Mouse (Mus musculus) embryonic facial prominence, embryonic 13.5 days (tissue): ENCODE results near the gene Kiss1. TPM values are rescaled to one million over a fixed set of nuclear protein-coding genes. Genes with fewer than 3 reads are reported as not detected.
"Not testable (repeated sequence)": the region's sequence is repeated elsewhere in the genome, so short reads cannot be mapped to it uniquely, and the experiment has no call there.

ENCODE experiments used
- ATAC-seq: fragments of 200-750 bp; cut with Nextera tagmentation; 2 replicates; pipeline ENCODE4 v1.8.0; 2017; ENCODE audit warnings: low read depth; ENCODE audit not compliant: insufficient number of reproducible peaks, insufficient read depth, low FRiP score, low TSS enrichment
- H3K27ac ChIP-seq: fragments of 300-500 bp; sonication (generic); 2 replicates; pipeline ENCODE4 v1.5.1; 2015; ENCODE audit warnings: moderate library complexity, mild to moderate bottlenecking, inconsistent platforms
- H3K27me3 ChIP-seq: fragments of 300-500 bp; sonication (generic); 2 replicates; pipeline ENCODE4 v1.6.1; 2015; ENCODE audit warnings: mild to moderate bottlenecking, inconsistent platforms
- H3K36me3 ChIP-seq: fragments of 300-500 bp; sonication (generic); 2 replicates; pipeline ENCODE4 v1.6.1; 2015; ENCODE audit warnings: mild to moderate bottlenecking, inconsistent platforms
- H3K4me1 ChIP-seq: fragments of 300-500 bp; sonication (generic); 2 replicates; pipeline ENCODE4 v1.6.1; 2015; ENCODE audit warnings: inconsistent platforms
- H3K4me2 ChIP-seq: fragments of 300-500 bp; sonication (generic); 2 replicates; pipeline ENCODE4 v1.6.1; 2015; ENCODE audit warnings: moderate library complexity, mild to moderate bottlenecking, inconsistent platforms
- H3K4me3 ChIP-seq: fragments of 300-500 bp; sonication (generic); 2 replicates; pipeline ENCODE4 v1.5.1; 2015; ENCODE audit warnings: mild to moderate bottlenecking, inconsistent platforms
- H3K9ac ChIP-seq: fragments of 300-500 bp; sonication (generic); 2 replicates; pipeline ENCODE4 v1.6.1; 2015; ENCODE audit warnings: mild to moderate bottlenecking, inconsistent platforms
- H3K9me3 ChIP-seq: fragments of 300-500 bp; sonication (generic); 2 replicates; pipeline ENCODE4 v1.6.1; 2016; ENCODE audit warnings: inconsistent platforms
- WGBS: fragments of 180-500 bp; shearing (Covaris S2); methylation state at CpG from one replicate; pipeline ENCODE4 v1.1.7; 2015; ENCODE audit warnings: mixed read lengths; 5-methylcytosine and 5-hydroxymethylcytosine counted together
- polyA plus RNA-seq: library from polyadenylated mRNA; unstranded; fragments of >200 nt; fragmentation: Nextera tagmentation; extraction: Ambion mirVana; gene quantifications from 2 replicates; pipeline ENCODE4 v1.2.1, GENCODE M21; 2015

Kiss1 gene
- polyA plus RNA-seq, 1 experiment from 2014 or later, result not detected

GRCm38 (mm10) chr1:133323333-133323732 is 1.7 kb downstream of the Kiss1 start:
- H3K9me3 ChIP-seq, result no peaks in the 10 kb centered on the region
- peaks cover 13% of the 10 kb centered on the region for H3K27me3 ChIP-seq
- no peak overlapping the region for H3K4me2 ChIP-seq
- WGBS, result 31% methylated on average over 5 of the region's 5 CpGs
- no peak for ATAC-seq
- H3K4me1 ChIP-seq, result peaks cover 11% of the 10 kb centered on the region; the same call in 1 of the 2 replicates
- no peak overlapping the region for H3K9ac ChIP-seq
- H3K4me3 ChIP-seq, result no peak overlapping the region
- H3K27ac ChIP-seq, result no peak overlapping the region
- no peaks in the 10 kb centered on the region for H3K36me3 ChIP-seq

- Histone ChIP-seq H3K4me3 (no peak overlapping the region), H3K27me3 (peaks cover 38% of the 10 kb centered on the region), H3K4me2 (no peak overlapping the region), H3K36me3 (no peaks in the 10 kb centered on the region), H3K4me1 (peaks cover 17% of the 10 kb centered on the region), H3K9ac (no peak overlapping the region), H3K9me3 (no peaks in the 10 kb centered on the region), H3K27ac (no peak overlapping the region)
- WGBS, result 83% methylated on average over 8 of the region's 8 CpGs
- ATAC-seq, result no peak
Observed at GRCm38 (mm10) chr1:133325951-133326350, 4.3 kb downstream of the Kiss1 start.

GRCm38 (mm10) chr1:133327094-133327493 is 5.4 kb downstream of the Kiss1 start:
- H3K27ac ChIP-seq, result no peak overlapping the region
- no peaks in the 10 kb centered on the region for H3K9me3 ChIP-seq
- ATAC-seq, result no peak
- H3K9ac ChIP-seq, result no peak overlapping the region
- no peaks in the 10 kb centered on the region for H3K36me3 ChIP-seq
- peaks cover 17% of the 10 kb centered on the region for H3K4me1 ChIP-seq
- H3K4me2 ChIP-seq, result no peak overlapping the region
- 62% methylated on average over 5 of the region's 5 CpGs for WGBS
- H3K27me3 ChIP-seq, result peaks cover 47% of the 10 kb centered on the region
- H3K4me3 ChIP-seq, result no peak overlapping the region

- Histone ChIP-seq H3K36me3 (no peaks in the 10 kb centered on the region), H3K4me2 (no peak overlapping the region), H3K4me3 (no peak overlapping the region), H3K27me3 (peaks cover 47% of the 10 kb centered on the region), H3K9ac (no peak overlapping the region), H3K27ac (no peak overlapping the region), H3K9me3 (no peaks in the 10 kb centered on the region), H3K4me1 (peaks cover 13% of the 10 kb centered on the region)
- WGBS, result 58% methylated on average over 6 of the region's 6 CpGs
- no peak for ATAC-seq
Observed at GRCm38 (mm10) chr1:133328299-133328795, 6.7 kb downstream of the Kiss1 start.

- Histone ChIP-seq H3K27me3 (peaks cover 47% of the 10 kb centered on the region), H3K27ac (no peak overlapping the region), H3K36me3 (no peaks in the 10 kb centered on the region), H3K9ac (peak overlapping the region; percentile 49; the same call in 1 of the 2 replicates), H3K4me3 (peak overlapping the region; percentile 36), H3K4me1 (peaks cover 6% of the 10 kb centered on the region), H3K9me3 (no peaks in the 10 kb centered on the region), H3K4me2 (peak overlapping the region; percentile 63)
- 6% methylated on average over 34 of the region's 34 CpGs for WGBS
- no peak for ATAC-seq
Observed at GRCm38 (mm10) chr1:133328896-133329637, 7.4 kb downstream of the Kiss1 start.

- Histone ChIP-seq H3K9ac (peak overlapping the region; percentile 49; the same call in 1 of the 2 replicates), H3K9me3 (no peaks in the 10 kb centered on the region), H3K4me1 (peaks cover 6% of the 10 kb centered on the region), H3K4me2 (peak overlapping the region; percentile 63), H3K27me3 (peaks cover 47% of the 10 kb centered on the region), H3K36me3 (no peaks in the 10 kb centered on the region), H3K27ac (no peak overlapping the region), H3K4me3 (peak overlapping the region; percentile 36)
- 20% methylated on average over 7 of the region's 7 CpGs for WGBS
- ATAC-seq, result no peak
Observed at GRCm38 (mm10) chr1:133329638-133329964, 7.9 kb downstream of the Kiss1 start.

- Histone ChIP-seq H3K9ac (no peak overlapping the region), H3K27me3 (peaks cover 47% of the 10 kb centered on the region), H3K9me3 (no peaks in the 10 kb centered on the region), H3K4me2 (no peak overlapping the region), H3K27ac (no peak overlapping the region), H3K36me3 (no peaks in the 10 kb centered on the region), H3K4me3 (no peak overlapping the region), H3K4me1 (peaks cover 6% of the 10 kb centered on the region)
- no peak for ATAC-seq
- WGBS, result 68% methylated on average over 3 of the region's 3 CpGs
Observed at GRCm38 (mm10) chr1:133331142-133331541, 9.5 kb downstream of the Kiss1 start.

- WGBS, result 84% methylated on average over 11 of the region's 11 CpGs
- H3K4me1 ChIP-seq, result peaks cover 6% of the 10 kb centered on the region
- H3K4me3 ChIP-seq, result no peak overlapping the region
- no peak overlapping the region for H3K4me2 ChIP-seq
- peaks cover 38% of the 10 kb centered on the region for H3K27me3 ChIP-seq
- no peaks in the 10 kb centered on the region for H3K9me3 ChIP-seq
- ATAC-seq, result no peak
- H3K9ac ChIP-seq, result no peak overlapping the region
- no peaks in the 10 kb centered on the region for H3K36me3 ChIP-seq
- H3K27ac ChIP-seq, result no peak overlapping the region
Observed at GRCm38 (mm10) chr1:133332656-133333430, 11.2 kb downstream of the Kiss1 start.

- H3K4me3 ChIP-seq, result no peak overlapping the region
- no peak overlapping the region for H3K27ac ChIP-seq
- no peak for ATAC-seq
- 86% methylated on average over 6 of the region's 6 CpGs for WGBS
- no peak overlapping the region for H3K9ac ChIP-seq
- H3K4me1 ChIP-seq, result peaks cover 6% of the 10 kb centered on the region
- H3K36me3 ChIP-seq, result no peaks in the 10 kb centered on the region
- no peaks in the 10 kb centered on the region for H3K9me3 ChIP-seq
- no peak overlapping the region for H3K4me2 ChIP-seq
- peaks cover 27% of the 10 kb centered on the region for H3K27me3 ChIP-seq
Observed at GRCm38 (mm10) chr1:133333937-133334336, 12.3 kb downstream of the Kiss1 start.

GRCm38 (mm10) chr1:133340403-133340802 is 18.7 kb downstream of the Kiss1 start:
- H3K4me3 ChIP-seq, H3K27ac ChIP-seq, H3K36me3 ChIP-seq, H3K4me1 ChIP-seq, H3K9ac ChIP-seq, ATAC-seq, H3K9me3 ChIP-seq, H3K4me2 ChIP-seq, H3K27me3 ChIP-seq: not testable (repeated sequence)
- 69% methylated on average over 1 of the region's 1 CpGs for WGBS

GRCm38 (mm10) chr1:133344357-133344756 is 22.7 kb downstream of the Kiss1 start:
- H3K4me3 ChIP-seq, result no peak overlapping the region
- H3K4me1 ChIP-seq, result no peaks in the 10 kb centered on the region
- 88% methylated on average over 2 of the region's 2 CpGs for WGBS
- no peak overlapping the region for H3K4me2 ChIP-seq
- no peaks in the 10 kb centered on the region for H3K27me3 ChIP-seq
- no peak overlapping the region for H3K27ac ChIP-seq
- H3K9ac ChIP-seq, result no peak overlapping the region
- H3K36me3 ChIP-seq, result no peaks in the 10 kb centered on the region
- no peaks in the 10 kb centered on the region for H3K9me3 ChIP-seq
- ATAC-seq, result no peak

GRCm38 (mm10) chr1:133346531-133346930 is 24.9 kb downstream of the Kiss1 start:
- Histone ChIP-seq H3K4me2 (no peak overlapping the region), H3K4me3 (no peak overlapping the region), H3K4me1 (peaks cover 4% of the 10 kb centered on the region), H3K9me3 (no peaks in the 10 kb centered on the region), H3K27me3 (no peaks in the 10 kb centered on the region), H3K36me3 (no peaks in the 10 kb centered on the region), H3K27ac (no peak overlapping the region), H3K9ac (no peak overlapping the region)
- no peak for ATAC-seq
- WGBS, result 79% methylated on average over 9 of the region's 9 CpGs
